Mouse (Mus musculus) forebrain, embryonic 16.5 days (tissue): Measurements from ENCODE around the gene Cdc42ep5. TPM values are rescaled to one million over a fixed set of nuclear protein-coding genes. Genes with fewer than 3 reads are reported as not detected.

ENCODE experiments used
- ATAC-seq: fragments of 200-750 bp; cut with Nextera tagmentation; 2 replicates; pipeline ENCODE4 v1.8.0; 2017; ENCODE audit warnings: mild to moderate bottlenecking, moderate library complexity
- H3K27ac ChIP-seq: fragments of 300-500 bp; sonication (generic); 2 replicates; pipeline ENCODE4 v1.5.1; 2014; ENCODE audit warnings: low read length, control low read depth
- H3K27me3 ChIP-seq: fragments of 300-500 bp; sonication (generic); replicated peaks from 2 replicates; pipeline ENCODE4 v1.6.1; 2014; ENCODE audit warnings: low read length; ENCODE audit not compliant: control insufficient read depth, insufficient read depth
- H3K36me3 ChIP-seq: fragments of 300-500 bp; sonication (generic); 2 replicates; pipeline ENCODE4 v1.6.1; 2014; ENCODE audit not compliant: control insufficient read depth, insufficient read depth
- H3K4me1 ChIP-seq: fragments of 300-500 bp; sonication (generic); replicated peaks from 2 replicates; pipeline ENCODE4 v1.6.1; 2014; ENCODE audit warnings: low read length; ENCODE audit not compliant: control insufficient read depth, insufficient read depth
- H3K4me2 ChIP-seq: fragments of 300-500 bp; sonication (generic); 2 replicates; pipeline ENCODE4 v1.6.1; 2014; ENCODE audit warnings: mild to moderate bottlenecking, low read length, control low read depth
- H3K4me3 ChIP-seq: fragments of 300-500 bp; sonication (generic); replicated peaks from 2 replicates; pipeline ENCODE4 v1.5.1; 2014; ENCODE audit warnings: mild to moderate bottlenecking, low read length, control low read depth
- H3K9ac ChIP-seq: fragments of 300-500 bp; sonication (generic); replicated peaks from 2 replicates; pipeline ENCODE4 v1.6.1; 2014; ENCODE audit warnings: low read depth, low read length, control low read depth
- H3K9me3 ChIP-seq: fragments of 300-500 bp; sonication (generic); 2 replicates; pipeline ENCODE4 v1.6.1; 2016; ENCODE audit warnings: low read length; ENCODE audit not compliant: control insufficient read depth
- WGBS: fragments of 180-500 bp; shearing (Covaris S2); extraction: QIAGEN DNeasy Blood & Tissue Kit; methylation state at CpG from one replicate; pipeline ENCODE4 v1.1.7; 2014; 5-methylcytosine and 5-hydroxymethylcytosine counted together
- polyA plus RNA-seq: library from polyadenylated mRNA; unstranded; fragments of >200 nt; fragmentation: Nextera tagmentation; extraction: Ambion mirVana; gene quantifications from 2 replicates; pipeline ENCODE4 v1.2.1, GENCODE M21; 2015

Cdc42ep5 gene
- polyA plus RNA-seq, 1 experiment from 2014 or later = 3.8 TPM

DNA sequence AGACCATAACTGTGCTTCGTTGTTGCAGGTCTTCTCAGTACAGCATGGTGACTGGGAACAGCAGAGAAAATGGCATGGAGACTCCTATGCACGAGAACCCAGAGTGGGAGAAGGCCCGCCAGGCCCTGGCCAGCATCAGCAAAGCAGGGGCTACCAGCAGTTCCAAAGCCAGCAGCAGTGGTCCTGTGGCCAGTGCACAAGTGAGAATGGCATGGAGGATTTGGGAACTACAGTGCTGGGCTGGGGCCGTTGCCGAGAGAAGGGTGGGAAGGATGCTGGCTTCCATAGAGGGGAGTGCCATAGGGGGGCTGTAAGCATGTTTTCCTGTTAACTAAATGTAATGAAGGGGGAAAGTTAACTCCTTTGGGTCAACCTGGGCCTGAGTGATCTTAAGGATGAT is 25.3 kb downstream of the Cdc42ep5 start:
- H3K27me3 ChIP-seq = no peaks in the 10 kb centered on the region
- no peak overlapping the region for H3K4me3 ChIP-seq
- no peak overlapping the region for H3K9ac ChIP-seq
- no peak overlapping the region for H3K4me2 ChIP-seq
- peaks cover 49% of the 10 kb centered on the region for H3K36me3 ChIP-seq
- H3K9me3 ChIP-seq = no peaks in the 10 kb centered on the region
- no peak overlapping the region for H3K27ac ChIP-seq
- ATAC-seq = no peak
- H3K4me1 ChIP-seq = peaks cover 15% of the 10 kb centered on the region
- WGBS = 96% methylated on average over 5 of the region's 5 CpGs

DNA sequence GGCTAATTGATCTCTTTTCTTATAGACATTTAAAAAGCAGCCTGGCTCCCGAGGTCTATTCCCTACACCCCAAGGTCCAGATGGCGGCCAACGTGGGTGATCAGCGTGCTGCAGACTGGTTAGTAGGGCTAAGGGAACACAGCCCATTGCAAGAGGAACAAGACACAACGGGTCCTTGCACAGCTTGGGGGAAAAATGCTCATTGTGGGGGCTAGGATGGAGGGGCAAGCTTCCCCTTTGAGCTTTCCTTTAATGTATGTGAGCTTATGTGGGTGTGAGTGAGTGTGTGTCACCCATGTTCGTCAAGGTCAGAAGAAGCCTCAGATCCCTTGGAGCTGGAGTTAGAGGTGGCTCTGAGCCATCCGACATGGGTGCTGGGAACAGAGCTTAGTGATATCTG is 26.0 kb downstream of the Cdc42ep5 start:
- no peak overlapping the region for H3K4me2 ChIP-seq

DNA sequence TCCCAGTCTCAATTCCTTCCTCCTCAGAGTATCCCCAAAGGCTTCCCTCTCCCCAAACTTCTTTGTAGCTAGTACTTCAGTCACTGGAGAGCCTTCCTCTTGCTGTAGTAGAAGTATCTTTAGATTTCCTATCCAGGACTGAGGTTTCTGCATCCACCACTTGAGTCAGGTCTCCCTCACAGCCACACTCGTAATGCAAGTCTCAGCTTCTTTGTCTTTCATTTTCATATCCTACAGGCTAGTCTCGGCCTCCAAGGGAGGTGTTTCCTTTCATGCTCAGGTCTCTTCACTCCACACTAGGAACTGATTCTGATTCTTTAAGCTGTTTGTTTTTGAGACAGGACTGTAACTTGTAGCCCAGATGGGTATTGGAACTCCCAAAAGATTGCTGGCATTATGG is 26.5 kb downstream of the Cdc42ep5 start:
- Histone ChIP-seq H3K27ac (no peak overlapping the region), H3K27me3 (no peaks in the 10 kb centered on the region), H3K4me3 (peak overlapping the region; percentile 64), H3K9ac (peak overlapping the region; percentile 92), H3K4me2 (peak overlapping the region; percentile 98), H3K36me3 (peaks cover 37% of the 10 kb centered on the region), H3K4me1 (peaks cover 15% of the 10 kb centered on the region), H3K9me3 (no peaks in the 10 kb centered on the region)
- 79% methylated on average over 2 of the region's 2 CpGs for WGBS
- no peak for ATAC-seq

More for the DNA sequence above, 26.0 kb downstream of the Cdc42ep5 start:
- Histone ChIP-seq H3K9ac (no peak overlapping the region), H3K36me3 (peaks cover 42% of the 10 kb centered on the region), H3K4me3 (no peak overlapping the region), H3K4me1 (peaks cover 15% of the 10 kb centered on the region), H3K27me3 (no peaks in the 10 kb centered on the region), H3K27ac (no peak overlapping the region), H3K9me3 (no peaks in the 10 kb centered on the region)
- WGBS = 91% methylated on average over 7 of the region's 7 CpGs
- no peak for ATAC-seq

DNA sequence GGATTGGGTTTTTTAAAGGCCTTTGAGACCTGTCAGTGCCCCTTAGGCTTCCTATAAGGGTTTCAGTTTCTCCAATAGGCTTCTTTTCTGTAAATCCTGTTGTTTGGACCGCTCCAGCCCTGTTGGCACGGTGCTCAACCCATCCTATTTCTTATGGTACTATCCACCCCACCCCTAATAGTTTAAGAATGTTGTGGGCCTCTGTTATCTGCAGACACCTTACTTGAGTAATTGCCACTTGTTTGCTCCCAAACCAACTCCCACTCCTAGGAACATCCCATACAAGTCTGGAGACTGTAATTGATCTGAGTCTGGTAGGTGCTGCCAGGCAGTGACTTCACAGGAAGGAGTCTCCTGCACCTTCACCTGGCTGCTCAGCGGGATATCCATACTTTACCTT is 26.9 kb downstream of the Cdc42ep5 start:
- Histone ChIP-seq H3K9me3 (no peaks in the 10 kb centered on the region), H3K36me3 (peaks cover 33% of the 10 kb centered on the region), H3K4me2 (peak overlapping the region; percentile 98), H3K27ac (peak overlapping the region; percentile 98; the same call in 1 of the 2 replicates), H3K4me1 (peaks cover 15% of the 10 kb centered on the region), H3K4me3 (peak overlapping the region; percentile 64), H3K9ac (peak overlapping the region; percentile 92), H3K27me3 (no peaks in the 10 kb centered on the region)
- WGBS = 48% methylated on average over 3 of the region's 3 CpGs
- no peak for ATAC-seq

DNA sequence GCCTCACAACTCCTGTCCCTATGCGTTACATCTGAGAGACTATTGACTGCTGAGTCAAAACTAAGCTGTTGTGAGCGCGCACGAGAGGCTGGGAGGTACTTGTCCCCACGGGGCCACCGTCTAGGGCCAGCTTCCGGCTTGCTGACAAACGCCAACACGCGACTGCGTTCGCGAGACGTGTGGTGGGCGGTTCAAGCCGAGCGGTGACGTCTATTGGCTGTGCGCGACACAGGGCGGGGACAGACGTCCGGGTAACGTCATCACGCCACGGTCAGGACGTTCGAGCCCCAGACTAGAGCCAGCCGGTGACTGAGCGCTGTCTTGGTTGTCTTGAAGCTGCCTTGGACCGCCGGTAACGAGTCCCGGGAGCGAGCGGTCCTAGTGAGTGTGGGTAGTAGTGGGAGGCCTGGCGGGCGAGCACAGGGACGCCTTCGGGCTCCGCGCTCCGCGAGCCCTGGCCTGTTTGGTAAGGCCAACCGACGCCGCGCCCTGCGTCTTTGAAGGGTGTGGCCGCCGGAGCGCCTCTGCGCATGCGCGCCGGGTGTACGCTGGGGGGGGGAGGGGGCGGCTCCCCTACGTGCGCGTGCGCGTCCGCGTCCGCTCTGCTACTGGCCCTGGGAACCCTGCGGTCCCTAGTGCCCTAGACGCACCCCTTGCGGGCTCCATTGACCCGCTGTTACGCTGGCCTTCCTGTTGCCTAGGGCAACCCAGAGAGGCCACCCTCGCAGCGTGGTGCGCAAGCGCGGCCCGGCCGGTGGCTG is 27.7 kb downstream of the Cdc42ep5 start, which contains the start of gene Leng8:
Leng8 (plus strand) TSS at position 269 of the 761 bp plus-strand sequence.
- peak within 1 kb of the TSS; percentile 98 for H3K27ac ChIP-seq
- H3K36me3 ChIP-seq = peaks cover 25% of the 10 kb centered on the region

DNA sequence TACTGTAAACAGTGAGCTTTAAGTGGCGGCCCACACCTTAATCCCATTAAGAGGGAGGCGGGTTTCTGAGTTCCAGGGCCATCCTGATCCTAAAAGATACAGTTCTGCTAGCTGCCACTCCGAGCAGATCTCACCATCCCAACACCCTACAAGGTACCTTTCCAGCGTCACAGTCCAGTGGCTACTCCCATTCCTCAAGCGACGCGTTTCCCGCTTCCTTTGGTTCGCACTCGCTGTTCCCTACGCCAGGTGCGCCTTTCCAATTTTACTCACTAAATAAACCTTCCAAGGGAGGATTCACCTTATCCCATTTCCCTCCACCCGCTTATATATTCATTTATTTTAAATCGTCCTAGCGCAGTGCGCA is 28.3 kb downstream of the Cdc42ep5 start:
- Histone ChIP-seq H3K9me3 (no peaks in the 10 kb centered on the region), H3K27ac (peak overlapping the region; percentile 84), H3K4me2 (peak overlapping the region; percentile 94), H3K4me3 (peak overlapping the region; percentile 64), H3K9ac (peak overlapping the region; percentile 92), H3K36me3 (peaks cover 19% of the 10 kb centered on the region), H3K4me1 (peaks cover 16% of the 10 kb centered on the region), H3K27me3 (no peaks in the 10 kb centered on the region)
- WGBS = under 1% methylated on average over 16 of the region's 16 CpGs
- ATAC-seq = peak; percentile 14

More for the DNA sequence above, 27.7 kb downstream of the Cdc42ep5 start, which contains the start of gene Leng8:
- under 1% methylated on average over 70 of the region's 78 CpGs for WGBS
- peak within 1 kb of the TSS; percentile 64 for H3K4me3 ChIP-seq
- peak within 1 kb of the TSS; percentile 92 for H3K9ac ChIP-seq
- ATAC-seq = peak; percentile 99
- no peaks in the 10 kb centered on the region for H3K27me3 ChIP-seq
- H3K4me2 ChIP-seq = peak within 1 kb of the TSS; percentile 98
- H3K4me1 ChIP-seq = peaks cover 15% of the 10 kb centered on the region
- H3K9me3 ChIP-seq = no peaks in the 10 kb centered on the region

DNA sequence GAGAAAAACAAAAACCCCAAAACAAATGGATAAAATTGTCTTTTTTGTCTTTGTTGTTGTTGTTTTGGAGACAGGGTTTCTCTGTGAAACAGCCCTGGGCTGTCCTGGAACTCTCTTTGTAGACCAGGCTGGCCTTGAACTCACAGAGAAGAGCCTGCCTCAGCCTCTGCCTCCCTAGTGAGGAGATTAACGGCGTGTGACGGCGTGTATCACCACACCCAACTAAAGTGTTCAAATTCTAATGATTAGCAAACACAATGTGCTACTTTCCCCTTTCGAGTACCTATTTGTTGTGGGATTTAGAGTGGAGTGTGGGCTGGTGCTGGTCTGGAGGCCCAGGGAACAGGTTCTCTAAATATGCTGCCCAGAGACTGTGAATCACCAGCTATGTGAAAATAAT is 29.7 kb downstream of the Cdc42ep5 start:
- H3K27ac ChIP-seq = no peak overlapping the region
- H3K4me1 ChIP-seq = peaks cover 22% of the 10 kb centered on the region
- ATAC-seq = no peak
- H3K27me3 ChIP-seq = no peaks in the 10 kb centered on the region
- H3K36me3 ChIP-seq = peaks cover 11% of the 10 kb centered on the region
- no peak overlapping the region for H3K4me3 ChIP-seq
- H3K9me3 ChIP-seq = no peaks in the 10 kb centered on the region
- WGBS = 76% methylated on average over 5 of the region's 5 CpGs
- no peak overlapping the region for H3K9ac ChIP-seq
- no peak overlapping the region for H3K4me2 ChIP-seq

DNA sequence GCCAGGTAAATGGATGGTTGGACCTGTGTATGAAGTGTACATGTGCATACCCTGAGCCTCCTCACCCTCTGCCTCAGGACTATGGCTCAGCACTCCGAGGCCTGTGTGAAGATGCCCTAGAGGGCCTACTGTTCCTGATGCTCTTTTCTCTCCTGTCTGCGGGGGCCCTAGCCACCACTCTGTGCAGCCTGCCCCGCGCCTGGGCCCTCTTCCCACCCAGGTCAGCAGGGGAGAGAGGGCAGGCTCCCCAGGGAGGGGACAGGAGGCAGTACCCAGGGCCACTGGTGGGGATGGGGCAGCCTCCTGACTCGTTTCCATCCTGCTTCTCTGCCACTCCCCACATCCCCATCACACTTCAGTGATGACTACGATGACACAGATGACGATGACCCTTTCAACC is 31.7 kb downstream of the Cdc42ep5 start:
- no peak overlapping the region for H3K9ac ChIP-seq
- H3K9me3 ChIP-seq = no peaks in the 10 kb centered on the region
- H3K27ac ChIP-seq = no peak overlapping the region
- H3K4me3 ChIP-seq = no peak overlapping the region
- H3K27me3 ChIP-seq = no peaks in the 10 kb centered on the region
- ATAC-seq = no peak
- peaks cover 16% of the 10 kb centered on the region for H3K4me1 ChIP-seq
- H3K4me2 ChIP-seq = no peak overlapping the region
- no peaks in the 10 kb centered on the region for H3K36me3 ChIP-seq
- WGBS = 87% methylated on average over 7 of the region's 7 CpGs

DNA sequence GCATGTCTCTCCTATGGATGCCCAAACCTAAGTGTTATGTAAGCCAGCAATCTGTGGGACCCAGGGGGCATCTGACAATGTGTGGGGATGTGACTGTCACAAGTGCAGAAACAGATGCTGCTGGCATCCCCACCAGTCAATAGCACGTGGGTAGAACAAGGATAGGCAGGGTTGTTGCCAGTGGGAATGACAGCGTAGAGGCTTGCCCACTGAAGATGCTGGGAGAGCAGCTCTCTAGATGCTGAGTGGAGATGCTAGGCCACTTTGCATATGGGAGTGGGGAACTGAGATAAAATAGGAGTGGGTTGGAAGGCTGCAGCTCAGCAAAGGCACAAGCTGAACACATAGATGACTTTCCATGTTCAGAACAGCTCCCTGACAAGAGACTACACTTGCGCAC is 32.1 kb downstream of the Cdc42ep5 start:
- Histone ChIP-seq H3K4me2 (no peak overlapping the region), H3K9ac (no peak overlapping the region), H3K27ac (no peak overlapping the region)

More for the DNA sequence above, 32.1 kb downstream of the Cdc42ep5 start:
- Histone ChIP-seq H3K9me3 (no peaks in the 10 kb centered on the region), H3K27me3 (no peaks in the 10 kb centered on the region), H3K4me1 (peaks cover 12% of the 10 kb centered on the region), H3K36me3 (no peaks in the 10 kb centered on the region), H3K4me3 (no peak overlapping the region)
- 80% methylated on average over 3 of the region's 3 CpGs for WGBS
- ATAC-seq = no peak
